Mouse (Mus musculus) thymus, postnatal 25 days (tissue): ENCODE results near the gene Oaz2.
"Not testable (repeated sequence)": the region's sequence is repeated elsewhere in the genome, so short reads cannot be mapped to it uniquely, and the experiment has no call there.

ENCODE experiments used
- DNase-seq: peaks from one replicate; pipeline ENCODE4 v3.0.0; 2022

Gene Oaz2

DNA sequence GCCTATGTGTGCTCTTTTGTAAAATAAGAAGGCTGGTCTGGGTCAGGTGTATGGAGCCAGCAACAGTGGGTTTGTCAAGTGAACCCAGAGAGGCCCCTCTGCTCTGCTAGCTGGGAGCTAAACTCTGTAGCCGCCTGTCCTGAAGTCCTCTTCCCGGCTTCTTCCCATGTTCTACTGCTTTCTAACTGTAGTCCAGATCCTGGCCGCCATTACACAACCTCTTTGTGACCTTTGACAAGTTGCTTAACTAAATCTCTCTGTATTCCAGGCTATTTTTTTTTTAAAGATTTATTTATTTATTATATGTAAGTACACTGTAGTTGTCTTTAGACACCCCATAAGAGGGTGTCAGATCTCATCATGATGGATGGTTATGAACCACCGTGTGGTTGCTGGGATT is 14.1 kb upstream of the Oaz2 start:
- DNase-seq = no peak

DNA sequence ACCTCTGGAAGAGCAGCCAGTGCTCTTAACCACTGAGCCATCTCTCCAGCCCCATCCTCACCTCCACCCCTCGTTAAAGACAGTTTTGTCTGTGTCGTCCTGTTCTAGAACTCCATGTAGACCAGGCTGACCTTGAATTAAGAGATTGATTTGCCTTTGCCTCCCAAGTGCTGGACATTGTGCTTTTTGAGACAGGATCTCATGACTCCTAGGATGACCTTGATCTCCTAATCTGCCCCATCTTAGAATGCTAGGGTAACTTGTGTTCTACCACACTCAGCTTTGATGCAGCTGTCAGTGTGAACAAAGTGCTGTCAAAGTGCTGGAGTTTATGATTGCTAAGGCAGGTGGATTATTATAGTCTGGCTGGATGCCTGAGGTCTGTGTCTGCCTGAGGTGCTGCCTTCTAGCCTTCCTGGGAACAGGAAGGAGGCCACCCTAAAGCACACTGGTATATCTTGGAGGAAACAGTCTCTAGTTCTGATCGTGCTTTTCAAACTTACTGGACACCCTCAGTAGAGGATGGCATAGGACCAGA is 13.0 kb upstream of the Oaz2 start:
- DNase-seq = no peak

DNA sequence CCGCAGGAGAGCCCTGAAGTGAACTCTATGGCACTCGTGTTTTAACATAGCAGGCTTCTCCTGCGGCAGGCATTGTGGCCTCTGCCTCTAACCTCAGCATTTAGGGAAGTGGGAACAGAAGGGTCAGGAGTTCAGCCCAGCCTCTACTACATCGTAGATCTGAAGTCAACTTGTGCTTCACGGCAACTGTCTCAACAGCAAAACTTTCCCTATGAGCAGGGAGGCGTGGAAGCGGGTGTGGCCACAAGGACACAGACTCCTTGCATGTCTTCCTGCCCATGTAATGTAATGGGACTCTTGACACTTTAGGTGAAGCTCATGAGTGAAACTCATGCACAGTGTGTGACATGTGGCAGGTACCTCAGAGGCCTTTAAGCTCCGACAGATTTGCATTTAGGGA is 12.3 kb upstream of the Oaz2 start:
- peak; percentile 13 for DNase-seq

DNA sequence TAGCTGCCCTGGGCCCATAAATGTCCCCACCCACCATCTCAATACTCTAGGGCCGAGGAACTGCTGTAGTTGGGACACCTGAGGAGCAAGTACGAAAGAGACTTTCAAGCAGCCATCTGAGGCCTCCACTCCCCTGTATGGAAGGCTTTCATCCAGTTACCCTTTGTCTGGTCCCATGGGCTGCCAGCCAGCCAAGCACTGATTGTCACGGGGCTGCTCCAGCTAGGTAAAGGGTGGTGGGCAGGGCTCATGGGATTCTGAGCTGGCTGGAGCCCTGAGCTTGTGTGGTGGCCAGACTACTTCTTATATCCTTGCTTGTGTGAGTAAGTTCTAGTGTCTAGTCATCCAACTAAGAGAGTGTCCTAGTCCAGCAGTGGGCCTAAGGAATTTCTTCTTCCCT is 10.6 kb upstream of the Oaz2 start:
- DNase-seq = no peak

DNA sequence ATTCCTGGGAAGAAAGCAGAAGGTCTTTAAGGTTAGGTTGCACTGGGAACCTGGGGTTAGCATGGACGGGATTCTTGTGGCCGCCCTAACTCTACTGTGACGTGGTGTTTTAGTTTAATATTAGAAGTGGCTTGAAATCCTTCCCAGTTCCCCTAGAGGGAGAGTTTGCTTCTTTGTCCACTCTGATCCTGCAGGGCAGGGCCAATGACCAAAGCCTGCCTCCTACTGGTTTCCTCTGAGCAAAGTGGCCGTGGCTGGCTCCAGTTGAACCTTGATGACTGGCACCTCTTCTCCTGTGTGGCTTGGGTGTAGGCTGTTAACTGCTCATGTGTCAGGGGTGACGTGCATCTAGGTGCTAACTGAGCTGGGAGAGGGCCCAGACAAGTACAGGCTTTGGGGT is 6.8 kb upstream of the Oaz2 start:
- DNase-seq = no peak

DNA sequence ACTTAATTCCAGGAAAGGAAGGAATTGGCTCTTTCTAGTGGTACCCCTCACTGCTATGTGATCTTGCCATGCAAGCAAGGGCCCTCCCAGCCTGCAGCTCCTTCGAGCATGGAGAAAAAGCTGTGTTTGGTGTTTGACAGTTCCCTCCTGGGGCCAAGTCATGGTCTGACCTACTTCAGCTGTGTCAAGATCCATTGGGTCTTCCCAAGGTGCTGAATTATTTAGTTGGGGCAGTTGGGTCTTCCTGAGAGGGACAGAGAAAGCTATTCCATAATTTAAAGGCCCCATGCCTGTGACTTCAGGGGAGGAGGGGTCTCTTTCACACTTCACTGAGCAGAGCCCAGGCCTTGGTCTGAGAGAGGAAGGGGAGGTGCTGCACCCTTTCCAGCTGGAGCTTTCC is 6.3 kb upstream of the Oaz2 start:
- DNase-seq = no peak

DNA sequence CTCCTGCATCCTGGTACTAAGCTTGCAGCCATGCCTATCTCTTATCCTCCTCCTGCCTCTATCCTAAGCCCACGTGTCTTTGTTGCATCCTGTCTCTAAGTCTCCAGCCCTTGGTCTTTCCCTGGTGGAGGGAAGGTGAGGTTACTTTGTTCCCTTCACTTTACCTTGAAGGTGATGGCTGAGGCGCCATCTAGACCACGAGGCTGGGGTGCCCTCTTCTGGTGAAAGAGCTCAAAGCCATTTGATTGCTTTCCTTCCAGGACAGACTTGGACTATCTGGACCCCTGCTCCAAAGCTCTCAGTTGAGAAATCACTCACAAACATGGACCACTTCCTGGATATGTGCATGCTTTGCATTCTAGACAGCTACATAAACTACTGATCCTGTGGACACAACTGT is 3.6 kb upstream of the Oaz2 start:
- peak; percentile 75 for DNase-seq

DNA sequence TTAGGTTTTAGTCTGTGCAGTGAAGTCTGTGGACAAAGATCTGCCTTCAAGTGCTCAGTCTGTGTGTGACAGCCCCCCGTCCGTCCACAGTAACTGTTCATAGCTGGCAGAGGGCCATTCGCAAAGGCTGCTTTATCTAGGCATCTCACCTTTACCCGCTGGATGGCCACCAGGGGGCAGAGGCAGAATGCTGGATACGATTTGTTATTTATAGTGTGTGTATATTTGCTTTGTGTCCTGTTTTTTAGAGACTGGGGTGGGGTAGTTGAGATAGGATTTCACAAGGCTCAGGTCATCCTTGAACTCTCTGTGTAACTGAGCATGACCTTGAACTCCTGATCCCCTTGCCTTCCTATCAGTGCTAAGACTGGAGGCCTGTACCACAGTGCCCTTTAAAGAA is 1.8 kb upstream of the Oaz2 start:
- peak; percentile 68 for DNase-seq

DNA sequence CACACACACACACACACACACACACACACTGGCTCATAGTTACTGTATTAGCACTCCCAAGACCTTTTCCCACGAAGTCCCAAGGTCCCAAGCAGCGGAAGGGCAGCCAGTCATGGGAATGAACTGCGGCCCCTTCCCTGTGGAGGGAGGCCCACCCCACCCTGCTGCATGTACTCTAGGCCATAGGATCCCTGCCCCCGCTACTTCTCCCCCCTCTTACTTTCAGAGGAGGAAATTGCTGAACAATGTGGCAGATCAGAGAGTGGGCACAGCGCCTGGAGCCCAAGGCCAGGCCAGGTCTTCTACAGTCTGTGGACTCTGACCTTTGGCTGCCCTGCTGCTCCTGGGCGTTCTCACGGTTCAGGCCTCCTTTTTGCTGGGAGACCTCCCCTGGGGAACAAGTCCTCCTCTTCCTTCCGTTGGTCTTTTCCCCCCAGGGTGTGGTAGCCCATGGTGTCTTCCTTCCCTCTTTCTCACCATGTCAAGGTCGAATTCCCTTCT is 3.7 kb downstream of the Oaz2 start:
- DNase-seq = no peak

DNA sequence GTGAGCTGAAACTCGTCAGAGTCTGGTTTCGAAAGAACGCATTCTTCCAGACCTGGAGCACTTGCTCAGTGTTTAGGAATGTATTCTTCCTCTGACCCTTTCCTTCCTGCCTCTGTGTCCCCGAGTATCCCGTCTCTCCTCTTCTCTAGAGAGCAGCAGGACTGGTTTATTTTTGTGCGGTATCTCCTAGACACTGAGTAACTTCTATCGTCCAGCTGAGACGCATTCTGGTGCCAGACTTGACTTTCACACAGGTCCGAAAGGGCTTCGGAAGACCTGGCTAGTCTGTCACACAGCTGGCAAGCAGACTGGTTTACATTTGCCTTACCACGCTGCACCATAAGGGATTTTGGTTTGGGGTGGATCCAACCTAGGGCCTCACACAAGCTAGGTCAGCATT is 5.2 kb downstream of the Oaz2 start:
- no peak for DNase-seq

DNA sequence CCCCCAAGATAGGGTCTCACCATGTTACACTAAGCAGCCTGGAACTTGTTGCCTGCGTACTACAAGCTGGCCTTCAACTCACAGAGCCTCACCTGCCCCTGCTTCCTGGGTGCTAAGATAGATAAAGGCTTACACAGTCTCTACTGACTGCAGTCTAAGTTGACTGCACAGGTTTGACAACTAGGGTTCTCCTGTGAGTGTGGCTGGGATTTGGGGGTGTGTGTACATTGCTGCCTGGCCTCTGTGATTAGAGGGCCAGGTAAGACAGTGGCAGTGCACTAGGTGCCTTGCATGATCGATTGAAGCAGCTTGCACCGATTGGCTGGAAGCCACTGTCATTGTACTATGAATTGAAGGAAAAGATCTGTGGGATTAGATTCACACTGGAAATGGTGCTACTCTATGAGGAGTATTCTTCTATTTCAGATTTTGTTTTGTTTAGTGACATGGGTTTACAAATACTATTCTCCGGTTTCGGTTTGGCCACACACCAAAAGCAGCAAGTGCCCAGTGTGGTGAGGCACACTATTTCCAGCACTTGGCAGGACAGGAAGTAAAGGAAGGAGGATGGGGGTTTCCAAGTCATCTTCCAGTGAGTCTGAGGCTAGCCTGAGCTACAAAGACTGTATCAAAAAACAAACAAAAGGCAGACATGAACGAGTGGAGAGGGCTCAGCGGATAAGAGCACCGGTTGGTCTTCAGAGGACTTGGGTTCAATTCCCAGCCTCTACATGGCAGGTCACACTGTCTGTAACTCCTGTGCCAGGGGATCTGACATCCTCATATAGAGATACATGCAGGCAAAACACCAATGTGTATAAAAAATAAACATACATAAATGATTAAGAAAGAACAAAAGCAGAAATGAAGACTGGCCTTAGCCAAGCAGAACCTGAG is 7.9 kb downstream of the Oaz2 start:
- no peak for DNase-seq

DNA sequence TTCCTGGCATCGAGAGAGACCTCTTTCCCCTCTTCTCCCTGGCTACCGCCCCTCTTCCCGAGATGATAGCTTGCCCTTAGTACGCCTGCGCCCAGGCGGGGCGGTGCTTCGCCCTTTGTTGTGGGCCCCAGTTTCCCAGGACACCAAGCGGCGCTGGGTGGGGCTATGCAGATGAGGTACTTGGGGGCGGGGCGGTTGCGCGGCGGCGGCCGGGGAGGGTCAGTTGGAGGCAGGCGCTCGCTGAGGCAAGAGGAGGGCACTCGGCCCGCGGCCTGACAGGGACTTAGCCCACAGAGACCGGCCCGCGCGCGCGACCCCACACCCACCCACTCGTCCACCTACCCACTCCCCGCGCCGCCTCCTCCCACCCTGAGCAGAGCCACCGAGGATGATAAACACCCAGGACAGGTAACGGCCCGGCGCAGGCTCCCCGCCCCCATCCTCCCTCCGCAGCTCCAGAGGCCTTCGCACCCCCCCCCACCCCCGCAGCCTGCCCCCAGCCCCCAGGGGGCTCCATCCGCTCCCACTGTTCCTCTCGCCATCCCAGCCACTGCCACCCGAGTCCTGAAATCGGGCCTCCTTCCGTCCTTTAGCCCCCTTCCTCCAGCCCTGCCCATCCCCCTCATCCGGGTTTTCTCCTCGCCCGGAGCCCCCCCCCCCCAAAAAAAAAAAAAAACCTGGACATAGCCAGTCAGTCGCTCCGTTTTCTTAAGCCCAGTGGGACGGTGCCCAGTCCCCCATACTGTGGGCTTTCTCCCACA is 8.7 kb downstream of the Oaz2 start:
- DNase-seq = peak; percentile 96

DNA sequence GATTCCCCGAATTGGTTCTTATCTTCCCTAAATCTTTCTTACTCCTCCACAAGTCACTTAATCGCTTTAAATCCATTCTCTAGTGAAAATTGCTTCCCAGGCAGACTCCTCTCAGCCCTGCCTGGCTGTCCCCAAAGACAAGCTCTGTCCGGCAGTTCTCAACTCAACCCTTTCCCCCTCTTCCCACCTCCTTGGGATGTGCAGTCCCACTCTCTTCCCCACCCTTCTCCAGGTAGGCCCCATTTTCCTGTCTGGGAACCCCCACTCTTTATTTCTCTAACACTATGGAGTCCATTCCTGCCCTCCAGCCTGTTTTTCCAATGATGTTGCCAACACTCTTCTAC is 9.3 kb downstream of the Oaz2 start:
- no peak for DNase-seq

DNA sequence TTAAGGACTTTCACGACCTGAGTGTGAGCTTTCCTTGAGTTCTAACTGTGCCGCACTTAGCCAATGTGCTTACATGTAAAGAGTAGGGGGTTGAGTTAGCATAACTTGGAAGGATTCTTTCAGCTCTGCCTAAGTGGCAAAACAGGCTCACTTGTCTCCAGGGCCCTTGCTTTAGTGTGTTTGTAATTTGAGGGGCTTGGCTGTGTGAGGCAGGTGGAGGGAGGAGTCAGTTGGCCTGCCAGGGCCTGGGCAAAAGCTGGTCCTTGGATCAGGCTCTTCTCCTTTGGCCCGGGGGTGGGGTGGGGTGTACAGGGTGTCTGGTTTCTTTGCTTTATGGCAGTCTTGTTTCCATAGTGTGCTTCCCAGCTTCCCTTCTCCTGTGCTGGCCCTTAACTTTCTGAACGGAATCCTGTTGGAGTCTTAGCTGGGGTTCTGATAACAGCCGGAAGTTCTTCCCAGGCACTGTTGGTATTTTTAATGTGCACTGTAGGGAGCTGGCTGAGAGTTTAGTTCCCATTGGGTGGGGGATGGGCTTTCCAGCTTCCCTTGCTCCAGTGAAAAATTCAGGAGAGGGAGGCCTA is 11.5 kb downstream of the Oaz2 start:
- no peak for DNase-seq

DNA sequence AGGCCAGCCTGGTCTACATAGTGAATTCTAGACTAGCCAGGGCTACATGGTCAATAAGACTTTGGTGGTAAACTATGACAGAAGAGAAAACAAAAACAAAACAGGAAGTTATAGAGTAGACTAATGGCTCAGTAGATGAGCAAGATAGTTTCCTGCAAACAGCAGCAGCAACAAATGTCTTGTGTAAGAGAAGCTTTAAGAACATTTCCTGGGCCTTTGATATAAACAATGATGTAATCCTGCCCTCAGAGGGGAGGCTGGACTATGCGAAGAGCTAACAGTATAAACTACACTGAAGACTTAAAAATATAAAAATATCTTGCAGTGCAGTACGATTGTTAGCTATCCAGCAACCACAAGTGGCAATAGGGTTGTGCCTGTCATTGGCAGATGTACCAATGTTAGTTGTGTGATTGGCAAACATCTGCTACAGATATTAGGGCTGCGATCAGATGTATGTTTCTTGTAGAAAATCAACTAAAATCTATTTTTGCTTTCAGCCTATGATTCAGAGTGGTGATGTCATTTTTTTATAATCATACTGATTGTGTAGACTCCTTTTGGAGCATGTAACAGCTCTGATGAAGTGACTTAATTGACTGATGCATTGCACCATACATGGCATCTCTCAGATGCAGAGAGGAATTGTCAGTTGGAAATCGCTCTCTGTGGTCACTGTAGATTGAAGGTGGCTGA is 13.3 kb downstream of the Oaz2 start:
- no peak for DNase-seq

DNA sequence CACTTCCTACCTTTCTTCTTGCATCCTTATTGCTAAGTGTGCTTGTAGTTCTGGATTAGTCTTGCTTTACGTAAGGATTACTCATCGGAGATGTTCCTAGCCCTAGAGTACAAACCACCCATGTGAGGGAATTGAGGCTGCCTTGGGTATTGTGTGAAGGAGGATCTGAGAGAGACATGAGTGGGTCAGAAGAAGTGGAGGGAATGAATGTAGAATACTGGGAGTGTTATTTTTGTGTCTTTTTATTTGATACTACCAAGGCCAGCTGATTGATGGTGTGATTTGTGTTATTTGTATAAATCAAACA is 13.8 kb downstream of the Oaz2 start:
- no peak for DNase-seq

DNA sequence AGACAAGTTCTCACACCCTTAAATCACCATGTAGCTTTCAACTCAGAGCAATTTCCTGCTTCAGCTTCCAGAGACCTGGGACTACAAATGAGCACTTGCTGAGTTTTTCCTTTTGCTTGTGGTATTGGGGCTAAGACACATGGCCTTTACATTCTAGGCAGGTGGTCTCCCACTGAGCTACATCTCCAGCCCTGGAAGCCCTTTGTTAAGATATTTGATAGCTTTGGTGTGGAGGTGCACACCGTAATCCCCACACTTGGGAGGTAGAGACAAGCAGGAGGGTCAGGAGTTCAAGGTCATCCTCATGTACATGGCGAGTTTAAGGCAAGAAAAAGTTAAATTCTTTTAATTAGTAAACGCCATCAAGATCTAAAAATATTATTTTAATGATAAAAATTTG is 14.4 kb downstream of the Oaz2 start:
- no peak for DNase-seq

DNA sequence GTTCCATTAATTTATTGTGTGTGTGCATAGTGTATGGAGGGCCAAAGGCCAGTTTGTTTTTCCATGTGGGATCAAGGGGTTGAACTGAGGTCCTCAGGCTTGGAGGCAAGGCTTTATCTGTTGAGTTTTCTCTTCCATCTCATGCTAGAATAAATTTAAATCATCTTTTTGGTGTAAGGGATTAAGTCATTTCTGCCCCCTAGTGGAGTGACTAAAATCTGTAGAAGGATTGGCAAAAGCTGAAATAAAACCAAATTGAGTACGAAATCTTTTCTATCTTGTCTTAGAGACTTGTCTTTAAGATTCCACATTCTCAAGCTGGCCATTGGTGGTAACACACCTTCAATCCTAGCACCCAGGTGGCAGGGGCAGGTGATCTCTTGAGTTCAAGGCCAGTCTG is 15.2 kb downstream of the Oaz2 start:
- no peak for DNase-seq

DNA sequence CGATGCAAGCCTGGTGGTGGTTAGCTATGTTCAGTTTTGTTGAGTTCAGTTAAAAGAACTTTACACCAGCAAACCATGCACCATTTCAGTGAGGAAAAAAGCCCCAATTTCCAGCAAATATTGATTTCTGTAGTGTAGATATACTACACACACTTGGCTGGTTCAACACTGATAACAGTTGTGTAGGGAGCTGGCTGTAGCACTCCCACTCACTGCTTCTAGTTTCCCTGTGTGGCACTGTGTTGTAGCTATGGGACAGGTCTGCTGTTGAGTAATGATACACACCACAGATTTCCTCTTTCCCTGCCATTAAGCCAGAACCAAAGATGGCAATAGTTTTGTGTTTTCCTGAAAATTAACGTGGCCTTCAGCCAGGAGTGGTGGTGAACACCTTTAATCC is 16.9 kb downstream of the Oaz2 start:
- DNase-seq = no peak

DNA sequence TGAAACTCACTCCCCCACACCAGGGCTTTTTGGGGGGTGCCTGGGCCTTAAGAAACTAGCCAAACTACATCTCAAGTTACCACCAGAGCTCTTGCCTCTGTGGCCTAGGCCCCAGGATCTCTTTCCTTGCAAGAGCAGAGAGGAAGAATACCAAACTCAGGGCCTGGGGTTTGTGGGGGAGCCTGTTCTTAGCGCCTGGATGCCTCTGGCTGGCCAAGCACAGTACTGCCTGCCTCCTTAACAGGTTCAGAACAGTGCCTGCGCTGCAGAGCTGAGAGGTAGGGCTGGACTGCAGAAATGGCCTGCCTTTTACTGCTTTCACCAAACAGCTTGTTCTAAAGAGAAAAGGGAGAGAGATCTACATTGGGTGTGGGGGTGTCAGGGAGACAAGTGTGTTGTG is 22.1 kb downstream of the Oaz2 start:
- DNase-seq = not testable (repeated sequence)

DNA sequence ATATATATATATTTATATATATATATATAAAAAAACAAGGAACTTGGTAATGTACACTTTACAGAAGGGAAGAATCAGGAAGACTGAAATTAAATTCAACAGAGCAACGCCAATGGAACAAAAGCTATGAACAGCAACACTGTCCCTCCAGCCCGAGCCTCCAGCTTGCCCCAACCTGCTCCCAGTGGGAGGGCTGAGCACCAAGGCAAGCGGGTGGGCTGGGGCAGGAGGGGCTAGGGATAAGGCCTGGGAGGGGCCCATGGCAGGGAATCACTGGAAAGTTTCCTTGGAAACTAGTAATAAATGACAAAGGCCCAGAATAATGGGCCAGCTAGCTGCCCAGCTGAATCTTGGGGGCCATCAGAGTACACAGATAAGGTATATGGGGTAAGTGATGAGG is 24.7 kb downstream of the Oaz2 start:
- no peak for DNase-seq

DNA sequence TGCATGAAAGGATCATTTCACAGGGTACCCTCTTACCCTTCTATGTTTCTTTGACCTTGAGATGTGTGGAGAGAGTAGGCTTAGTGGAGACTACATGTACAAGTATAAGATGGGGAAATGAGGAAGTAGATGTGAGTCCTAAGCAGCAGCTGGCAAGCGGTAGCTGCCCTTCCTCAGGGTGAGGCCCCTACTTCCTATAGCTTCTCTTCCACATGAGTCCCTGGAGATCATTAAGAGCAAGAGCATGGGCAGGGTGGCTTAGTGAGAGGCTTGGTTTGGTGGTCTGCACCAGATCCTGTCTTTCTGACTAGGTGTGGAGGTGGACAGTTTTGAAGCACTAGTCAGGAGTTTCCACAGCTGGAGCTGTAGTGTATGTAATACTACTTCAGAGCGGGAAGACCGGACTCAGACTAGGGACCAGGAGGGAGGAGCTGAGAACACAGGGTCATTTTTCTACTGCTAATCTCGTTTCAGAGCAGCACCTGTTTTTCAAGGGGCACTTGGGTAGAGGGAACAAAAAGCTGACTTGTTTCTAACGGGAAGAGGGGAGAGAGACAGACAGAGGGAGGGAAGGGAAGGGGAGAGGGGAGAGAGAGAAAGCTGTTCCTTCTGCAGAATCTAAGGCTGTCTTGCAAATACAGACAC is 25.3 kb downstream of the Oaz2 start:
- DNase-seq = no peak

DNA sequence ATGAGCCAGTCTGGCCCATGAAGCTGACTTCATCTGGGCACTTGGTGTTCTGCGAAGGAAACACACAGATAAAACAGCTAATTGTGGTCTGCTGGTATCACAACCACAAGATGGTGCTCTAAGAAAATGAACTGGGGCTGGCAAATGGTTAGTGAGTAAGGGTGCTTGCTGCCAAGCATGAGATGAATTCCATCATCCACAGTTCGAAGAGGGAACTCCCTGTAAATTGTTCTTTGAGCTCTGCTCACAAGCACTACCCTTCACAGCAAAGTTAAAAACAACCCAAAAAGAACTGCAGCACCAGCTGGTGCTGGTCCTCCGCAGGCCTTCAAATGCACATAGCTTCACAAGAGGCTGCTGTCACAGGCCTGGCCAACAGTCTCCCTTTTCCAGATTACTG is 27.8 kb downstream of the Oaz2 start:
- DNase-seq = no peak
